Mouse (Mus musculus) layer of hippocampus, adult 8-10 months (tissue): Measurements from ENCODE around the gene Phykpl. TPM values are rescaled to one million over a fixed set of nuclear protein-coding genes. Genes with fewer than 3 reads are reported as not detected.
"Not testable (repeated sequence)": the region's sequence is repeated elsewhere in the genome, so short reads cannot be mapped to it uniquely, and the experiment has no call there.

ENCODE experiments used
- DNase-seq, 2 experiments: peaks; one replicate each; pipeline ENCODE4 v3.0.0; 2022; ENCODE audit warnings: low spot score in 2 of 2
- total RNA-seq, 4 experiments: library from RNA; stranded (reverse); gene quantifications; 2 replicates each; pipeline ENCODE4 v1.2.4; 2022

Phykpl gene
- total RNA-seq, 4 experiments from 2014 or later = 7.9 to 10.2 (median 8.9) TPM

- peak in 1 of 2 experiments; percentile 70 for DNase-seq
Measured at GRCm38 (mm10) chr11:51617693-51618092, 33.1 kb downstream of the Phykpl start.

DNA sequence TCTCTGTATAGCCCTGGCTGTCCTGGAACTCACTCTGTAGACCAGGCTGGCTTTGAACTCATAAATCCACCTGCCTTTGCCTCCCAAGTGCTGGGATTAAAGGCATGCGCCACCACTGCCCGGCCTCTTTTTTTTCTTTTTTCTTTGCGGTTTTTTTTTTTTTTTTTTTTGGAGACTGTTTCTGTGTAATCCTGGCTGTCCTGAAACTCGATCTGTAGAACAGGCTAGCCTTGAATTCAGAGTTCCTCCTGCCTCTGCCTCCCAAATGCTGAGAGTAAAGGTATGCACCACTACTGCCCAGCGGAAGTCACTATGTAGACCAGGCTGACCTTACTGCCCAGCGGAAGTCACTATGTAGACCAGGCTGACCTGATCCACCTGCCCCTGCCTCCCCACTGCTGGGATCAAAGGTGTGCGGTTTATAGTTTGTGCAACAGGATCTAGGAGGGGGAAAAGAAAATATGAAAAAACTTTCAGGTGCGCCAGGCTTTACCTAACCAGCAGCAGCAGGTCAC is 34.4 kb downstream of the Phykpl start:
- DNase-seq = no peak

DNA sequence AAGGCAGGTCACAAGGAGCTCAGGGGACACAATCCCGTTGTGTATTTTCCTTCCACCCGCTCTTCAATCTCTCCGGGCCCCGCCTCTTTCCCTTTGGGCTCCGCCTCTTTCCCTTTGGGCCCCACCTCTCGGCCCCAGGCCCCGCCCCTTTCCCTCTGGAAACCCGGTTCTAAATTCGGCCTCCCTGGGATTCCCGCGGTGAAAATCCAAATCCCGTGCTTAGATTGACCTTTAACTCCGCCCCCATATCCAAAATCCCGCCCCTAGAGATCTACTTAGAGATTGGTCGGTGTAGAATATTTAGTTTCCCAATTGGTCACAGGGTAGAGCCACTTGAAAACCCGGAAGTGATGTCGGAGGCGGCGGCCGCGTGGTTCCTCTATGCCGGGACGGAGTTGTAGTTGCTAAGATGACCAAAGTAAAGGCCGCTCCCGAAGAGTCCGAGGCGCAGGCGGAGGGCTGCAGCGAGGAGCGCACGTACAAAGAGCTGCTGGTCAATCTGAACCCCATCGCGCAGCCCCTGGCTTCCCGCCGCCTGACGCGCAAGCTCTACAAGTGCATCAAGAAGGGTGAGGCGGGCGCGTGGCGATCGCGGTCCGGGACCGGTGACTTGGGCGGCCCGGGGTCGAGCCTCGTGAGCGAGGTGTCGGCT is 35.0 kb downstream of the Phykpl start, which contains the start of gene Nhp2:
Gene Nhp2, plus strand, starts transcription at position 327 of the 652 bp plus-strand sequence.
- DNase-seq = peak; percentile 93 to 95

DNA sequence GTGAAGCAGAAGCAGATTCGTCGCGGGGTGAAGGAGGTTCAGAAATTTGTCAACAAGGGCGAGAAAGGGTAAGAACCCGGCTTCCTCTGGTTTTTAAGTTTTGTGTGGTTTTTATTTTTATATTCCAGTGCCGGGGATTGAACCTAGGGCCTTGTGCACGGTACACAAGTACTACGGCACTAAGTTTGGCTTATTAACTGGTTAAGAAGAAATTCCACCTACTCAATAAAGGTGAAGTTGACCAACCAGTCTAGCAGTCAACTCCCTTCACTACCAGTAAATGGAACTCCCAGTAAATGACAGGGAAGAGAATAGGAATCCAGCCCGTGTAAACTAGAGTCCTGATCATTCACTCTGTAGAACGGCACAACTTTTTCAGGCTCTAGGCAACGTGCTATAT is 35.5 kb downstream of the Phykpl start:
- no peak for DNase-seq

DNA sequence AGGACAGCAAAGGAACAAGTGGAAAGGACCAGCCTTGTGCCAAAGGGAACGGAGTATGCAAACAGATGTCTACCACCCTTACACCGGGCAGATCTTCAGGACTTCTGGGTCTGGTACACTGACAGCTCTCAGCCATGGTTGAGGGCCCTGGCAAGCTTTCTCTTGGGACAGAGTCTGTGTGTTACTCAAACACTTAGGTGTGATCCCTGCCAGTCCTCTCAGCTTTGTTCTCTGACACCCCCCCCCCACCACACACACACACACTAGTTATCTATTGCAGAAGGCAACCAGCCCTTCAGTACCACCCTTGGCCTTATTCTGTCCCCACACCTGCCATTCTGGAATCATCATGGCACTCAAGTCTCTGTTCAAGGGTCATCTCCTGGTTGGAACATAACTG is 37.2 kb downstream of the Phykpl start:
- DNase-seq = no peak

DNA sequence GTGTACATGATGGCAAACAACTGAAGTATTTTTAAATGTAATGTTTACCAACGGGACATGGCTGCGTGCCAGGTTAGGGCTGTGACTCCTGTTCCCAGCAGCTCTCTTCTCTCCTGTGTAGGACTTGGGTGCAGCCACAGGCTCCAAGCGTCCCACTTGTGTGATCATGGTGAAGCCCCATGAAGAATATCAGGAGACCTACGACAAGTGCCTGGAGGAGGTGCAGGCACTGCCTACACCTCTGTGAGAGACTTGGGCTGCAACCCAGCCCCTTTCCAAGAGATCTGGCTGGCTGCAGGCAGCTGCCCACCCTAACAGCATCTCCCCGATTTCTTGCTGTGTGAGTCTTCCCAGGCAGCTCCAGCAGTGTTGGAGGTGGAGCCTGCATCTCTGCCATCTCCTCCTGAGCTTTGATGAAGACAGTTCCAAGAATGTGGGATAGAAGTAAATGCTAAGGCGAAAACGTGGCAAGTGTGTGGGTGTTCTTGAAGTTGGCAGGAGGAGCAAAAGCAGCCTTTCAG is 38.5 kb downstream of the Phykpl start:
- DNase-seq = peak; percentile 57 to 75

- no peak for DNase-seq
Measured at GRCm38 (mm10) chr11:51625187-51625820, 40.7 kb downstream of the Phykpl start.

DNA sequence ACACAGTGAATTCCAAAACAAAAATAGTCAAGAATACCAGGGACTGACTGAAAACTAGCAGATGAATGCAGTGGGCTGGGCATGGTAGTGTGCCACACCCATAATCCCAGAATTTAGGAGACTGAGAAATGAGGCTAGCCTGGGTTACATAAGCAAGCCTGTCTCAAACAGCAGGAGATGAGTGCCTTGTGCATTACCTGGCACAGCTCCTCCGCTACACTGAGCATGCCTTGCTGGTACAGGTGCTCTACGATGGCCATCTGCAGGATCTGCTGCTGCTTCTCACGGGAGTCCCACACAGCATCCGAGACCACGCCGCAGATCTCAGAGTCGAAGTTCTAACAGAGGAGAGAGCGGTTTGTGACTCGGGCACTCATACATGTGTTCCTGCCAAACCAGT is 42.9 kb downstream of the Phykpl start:
- DNase-seq = peak; percentile 57 to 58

GRCm38 (mm10) chr11:51627907-51628306 is 43.4 kb downstream of the Phykpl start:
- DNase-seq = no peak

- peak; percentile 67 to 72 for DNase-seq
Measured at GRCm38 (mm10) chr11:51629651-51630314, 45.2 kb downstream of the Phykpl start.

DNA sequence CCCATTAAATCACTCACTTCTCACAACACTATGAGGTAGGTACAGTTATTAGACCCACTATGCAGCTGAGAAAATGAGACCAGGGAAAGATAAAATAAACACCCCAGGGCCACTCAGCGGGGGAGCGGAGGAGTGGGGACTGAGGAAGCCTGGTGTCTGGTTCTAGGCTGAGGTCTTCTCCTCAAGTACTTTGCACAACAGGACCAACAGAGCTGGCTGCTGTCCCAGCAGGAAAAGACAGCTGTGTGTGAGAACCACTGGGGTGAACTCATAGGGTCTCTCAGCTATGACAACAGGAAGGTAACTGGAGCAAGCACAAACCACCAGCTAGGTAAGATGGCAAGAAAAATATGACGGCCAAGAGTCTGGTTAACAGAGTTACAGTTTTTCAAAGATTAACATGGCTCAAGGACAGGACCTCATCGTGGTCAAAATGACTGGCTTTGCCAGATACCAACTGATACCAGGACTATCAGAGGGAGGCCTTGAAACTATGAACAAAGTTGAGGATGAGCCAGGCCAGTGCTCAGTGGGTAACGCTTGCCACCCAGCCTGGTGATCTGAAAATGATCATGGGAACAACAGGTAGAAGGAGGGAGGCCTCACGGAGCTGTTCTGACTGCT is 47.7 kb downstream of the Phykpl start:
- DNase-seq = no peak

DNA sequence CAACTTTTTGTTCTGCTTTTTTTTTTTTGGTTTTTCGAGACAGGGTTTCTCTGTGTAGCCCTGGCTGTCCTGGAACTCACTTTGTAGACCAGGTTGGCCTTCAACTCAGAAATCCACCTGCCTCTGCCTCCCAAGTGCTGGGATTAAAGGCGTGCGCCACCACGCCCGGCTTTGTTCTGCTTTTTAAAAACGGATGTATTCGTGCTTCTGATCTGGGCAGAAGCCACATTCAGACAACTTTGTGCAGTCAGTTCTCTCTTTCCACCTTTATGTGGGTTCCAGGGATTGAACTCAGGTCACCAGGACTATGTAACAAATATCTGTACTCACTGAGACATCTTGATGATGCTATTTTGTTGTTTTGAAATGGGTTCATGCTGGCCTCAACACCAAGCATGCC is 48.6 kb downstream of the Phykpl start:
- DNase-seq = not testable (repeated sequence)

GRCm38 (mm10) chr11:51633721-51634120 is 49.2 kb downstream of the Phykpl start:
- DNase-seq = no peak

GRCm38 (mm10) chr11:51635127-51635524 is 50.6 kb downstream of the Phykpl start:
- DNase-seq = no peak

- peak; percentile 93 to 95 for DNase-seq
Measured at GRCm38 (mm10) chr11:51635525-51636322, 51.2 kb downstream of the Phykpl start, which contains the start of gene Rmnd5b. TSS of gene Rmnd5b (minus strand) at chr11:51635896.

DNA sequence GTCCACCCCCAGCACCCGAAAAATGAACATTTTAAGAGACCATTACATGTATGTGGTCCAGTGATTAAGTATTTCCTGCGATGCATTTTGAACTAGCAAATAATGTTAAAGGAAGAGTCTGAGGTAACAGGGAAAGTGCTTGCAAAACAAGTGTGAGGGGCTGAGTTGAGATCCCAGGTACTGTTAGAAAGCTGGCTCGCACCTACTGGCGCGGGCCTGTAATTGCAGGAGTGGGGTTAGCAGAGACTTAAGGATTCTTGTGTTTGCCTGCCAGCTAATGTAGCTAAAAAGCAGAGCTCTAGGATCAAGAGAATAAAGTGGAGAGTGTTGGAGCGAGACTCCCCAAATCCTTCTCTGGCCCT is 51.7 kb downstream of the Phykpl start:
- DNase-seq = no peak

- DNase-seq = no peak
Measured at GRCm38 (mm10) chr11:51637971-51638414, 53.4 kb downstream of the Phykpl start.

GRCm38 (mm10) chr11:51638497-51638896 is 53.9 kb downstream of the Phykpl start:
- no peak for DNase-seq

GRCm38 (mm10) chr11:51640748-51641147 is 56.2 kb downstream of the Phykpl start:
- no peak for DNase-seq

GRCm38 (mm10) chr11:51643202-51643601 is 58.6 kb downstream of the Phykpl start:
- DNase-seq = no peak

DNA sequence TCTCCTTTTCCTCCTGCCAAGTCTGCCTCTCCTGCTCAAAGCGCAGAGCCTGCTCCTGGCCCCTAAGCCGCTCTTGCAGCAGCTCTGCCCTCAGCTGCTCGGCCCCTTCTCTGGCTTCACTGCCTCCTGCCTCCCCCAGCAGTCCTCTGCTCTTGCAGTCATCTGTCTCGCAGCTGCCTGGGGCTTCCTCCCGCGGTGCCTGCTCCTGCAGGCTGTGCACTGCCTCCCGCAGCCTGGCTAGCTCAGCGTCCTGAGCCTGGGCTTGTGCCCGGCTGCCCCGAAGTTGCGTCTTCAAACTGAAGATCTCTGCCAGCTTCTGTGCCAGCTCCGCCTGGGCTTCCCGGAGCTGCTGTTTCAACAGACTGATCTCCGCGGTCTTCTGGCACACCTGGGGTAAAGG is 59.2 kb downstream of the Phykpl start:
- DNase-seq = no peak
